Mouse (Mus musculus) megakaryocyte-erythroid progenitor cell, adult 5-6 weeks (primary cell): ENCODE results near the gene Lcn11. TPM values are rescaled to one million over a fixed set of nuclear protein-coding genes. Genes with fewer than 3 reads are reported as not detected.
"Not testable (repeated sequence)": the region's sequence is repeated elsewhere in the genome, so short reads cannot be mapped to it uniquely, and the experiment has no call there.

Experiments used
- ATAC-seq: replicated peaks from 2 replicates; pipeline ENCODE4 v1.8.0; 2016; ENCODE audit warnings: mild to moderate bottlenecking, inconsistent platforms; ENCODE audit not compliant: severe bottlenecking, poor library complexity, low FRiP score, low TSS enrichment
- total RNA-seq, 2 experiments: library from RNA; stranded (forward) in 1 of 2; stranded (reverse) in 1 of 2; fragments of 200-1000, 215-1000 nt in 1 of 2; fragments of >200 nt in 1 of 2; fragmentation: Nextera tagmentation in 1 of 2; gene quantifications; 2 replicates each; pipeline ENCODE4 v1.2.3; 2014 to 2017

The Lcn11 gene
- total RNA-seq, 2 experiments from 2014 or later, result not detected

GRCm38 (mm10) chr2:25815748-25816147, 38.9 kb downstream of the Lcn11 start, which contains the start of gene Glt6d1:
TSS of gene Glt6d1 (minus strand) at chr2:25815848.
- not testable (repeated sequence) for ATAC-seq

- ATAC-seq, result no peak
These were observed 46.0 kb downstream of the Lcn11 start, which contains the start of gene Lcn9 for GRCm38 (mm10) chr2:25822806-25823205. TSS of gene Lcn9 (plus strand) at chr2:25823153.

- ATAC-seq, result no peak
These were observed 47.9 kb downstream of the Lcn11 start for GRCm38 (mm10) chr2:25824751-25825150.

GRCm38 (mm10) chr2:25828344-25828947, 51.6 kb downstream of the Lcn11 start:
- ATAC-seq, result peak; percentile 59

Other genes with a start within 250 kb of the Lcn11 start
- gene Traf2, start 230.1 kb upstream of the Lcn11 start, total RNA-seq (2014; fragmentation: Nextera tagmentation), result 19.2 and 22.4 TPM in 2 replicates
- 13.7 and 14.3 TPM in 2 replicates for gene Traf2, start 230.1 kb upstream of the Lcn11 start, total RNA-seq (2017)
- gene Edf1, start 219.2 kb upstream of the Lcn11 start, total RNA-seq (2014; fragmentation: Nextera tagmentation), result 151 and 209 TPM in 2 replicates
- 60.9 and 105 TPM in 2 replicates for gene Edf1, start 219.2 kb upstream of the Lcn11 start, total RNA-seq (2017)
- 6.5 and 8.1 TPM in 2 replicates for gene Mamdc4, start 202.2 kb upstream of the Lcn11 start, total RNA-seq (2014; fragmentation: Nextera tagmentation)
- 0.38 and 2.0 TPM in 2 replicates for gene Mamdc4, start 202.2 kb upstream of the Lcn11 start, total RNA-seq (2017)
- 36.5 and 43.2 TPM in 2 replicates for gene Phpt1, start 201.8 kb upstream of the Lcn11 start, total RNA-seq (2014; fragmentation: Nextera tagmentation)
- 19.1 and 25.2 TPM in 2 replicates for gene Phpt1, start 201.8 kb upstream of the Lcn11 start, total RNA-seq (2017)
- gene Ajm1, start 195.3 kb upstream of the Lcn11 start, total RNA-seq (2014; fragmentation: Nextera tagmentation), result not detected in 2 replicates
- 0.09 TPM in 1 of 2 replicates, not detected in the other for gene Ajm1, start 195.3 kb upstream of the Lcn11 start, total RNA-seq (2017)
- gene Rabl6, start 168.5 kb upstream of the Lcn11 start, total RNA-seq (2014; fragmentation: Nextera tagmentation), result 55.8 and 58.7 TPM in 2 replicates
- 58.5 and 92.0 TPM in 2 replicates for gene Rabl6, start 168.5 kb upstream of the Lcn11 start, total RNA-seq (2017)
- not detected in 2 replicates for gene Ccdc183, start 159.3 kb upstream of the Lcn11 start, total RNA-seq (2014; fragmentation: Nextera tagmentation)
- not detected in 2 replicates for gene Ccdc183, start 159.3 kb upstream of the Lcn11 start, total RNA-seq (2017)
- 2.1 and 3.0 TPM in 2 replicates for gene Tmem141, start 155.0 kb upstream of the Lcn11 start, total RNA-seq (2014; fragmentation: Nextera tagmentation)
- gene Tmem141, start 155.0 kb upstream of the Lcn11 start, total RNA-seq (2017), result 3.7 and 5.9 TPM in 2 replicates
- not detected in 2 replicates for gene Fcna, start 149.0 kb upstream of the Lcn11 start, total RNA-seq (2014; fragmentation: Nextera tagmentation)
- gene Fcna, start 149.0 kb upstream of the Lcn11 start, total RNA-seq (2017), result not detected in 2 replicates
- gene Lcn8, start 123.9 kb upstream of the Lcn11 start, total RNA-seq (2014; fragmentation: Nextera tagmentation), result not detected in 2 replicates
- not detected in 2 replicates for gene Lcn8, start 123.9 kb upstream of the Lcn11 start, total RNA-seq (2017)
- gene Lcn5, start 119.1 kb upstream of the Lcn11 start, total RNA-seq (2014; fragmentation: Nextera tagmentation), result not detected in 2 replicates
- not detected in 2 replicates for gene Lcn5, start 119.1 kb upstream of the Lcn11 start, total RNA-seq (2017)
- gene Lcn6, start 100.2 kb upstream of the Lcn11 start, total RNA-seq (2014; fragmentation: Nextera tagmentation), result not detected in 2 replicates
- not detected in 2 replicates for gene Lcn6, start 100.2 kb upstream of the Lcn11 start, total RNA-seq (2017)
- not detected in 2 replicates for gene Lcn10, start 94.3 kb upstream of the Lcn11 start, total RNA-seq (2014; fragmentation: Nextera tagmentation)
- not detected in 2 replicates for gene Lcn10, start 94.3 kb upstream of the Lcn11 start, total RNA-seq (2017)
- gene Obp2a, start 77.0 kb upstream of the Lcn11 start, total RNA-seq (2014; fragmentation: Nextera tagmentation), result not detected in 2 replicates
- gene Obp2a, start 77.0 kb upstream of the Lcn11 start, total RNA-seq (2017), result not detected in 2 replicates
- 2.8 and 7.9 TPM in 2 replicates for gene Bmyc, start 70.3 kb upstream of the Lcn11 start, total RNA-seq (2014; fragmentation: Nextera tagmentation)
- 2.4 and 2.5 TPM in 2 replicates for gene Bmyc, start 70.3 kb upstream of the Lcn11 start, total RNA-seq (2017)
- gene Obp2b, start 40.0 kb upstream of the Lcn11 start, total RNA-seq (2014; fragmentation: Nextera tagmentation), result not detected in 2 replicates
- gene Obp2b, start 40.0 kb upstream of the Lcn11 start, total RNA-seq (2017), result not detected in 2 replicates
- gene Lcn3, start 11.4 kb upstream of the Lcn11 start, total RNA-seq (2014; fragmentation: Nextera tagmentation), result not detected in 2 replicates
- gene Lcn3, start 11.4 kb upstream of the Lcn11 start, total RNA-seq (2017), result not detected in 2 replicates
- gene Gm13539, start 5.2 kb downstream of the Lcn11 start, total RNA-seq (2014; fragmentation: Nextera tagmentation), result not detected in 2 replicates
- not detected in 2 replicates for gene Gm13539, start 5.2 kb downstream of the Lcn11 start, total RNA-seq (2017)
- gene Glt6d1, start 38.8 kb downstream of the Lcn11 start, total RNA-seq (2014; fragmentation: Nextera tagmentation), result not detected in 2 replicates
- not detected in 2 replicates for gene Glt6d1, start 38.8 kb downstream of the Lcn11 start, total RNA-seq (2017)
- gene Lcn9, start 46.1 kb downstream of the Lcn11 start, total RNA-seq (2014; fragmentation: Nextera tagmentation), result not detected in 2 replicates
- gene Lcn9, start 46.1 kb downstream of the Lcn11 start, total RNA-seq (2017), result not detected in 2 replicates
- gene Sohlh1, start 70.2 kb downstream of the Lcn11 start, total RNA-seq (2014; fragmentation: Nextera tagmentation), result not detected in 2 replicates
- gene Sohlh1, start 70.2 kb downstream of the Lcn11 start, total RNA-seq (2017), result not detected in 2 replicates
- gene Kcnt1, start 86.7 kb downstream of the Lcn11 start, total RNA-seq (2014; fragmentation: Nextera tagmentation), result not detected in 2 replicates
- not detected in 2 replicates for gene Kcnt1, start 86.7 kb downstream of the Lcn11 start, total RNA-seq (2017)
- gene Camsap1, start 206.3 kb downstream of the Lcn11 start, total RNA-seq (2014; fragmentation: Nextera tagmentation), result 18.2 and 37.5 TPM in 2 replicates
- 25.9 and 44.6 TPM in 2 replicates for gene Camsap1, start 206.3 kb downstream of the Lcn11 start, total RNA-seq (2017)
- gene Ubac1, start 244.7 kb downstream of the Lcn11 start, total RNA-seq (2014; fragmentation: Nextera tagmentation), result 185 and 204 TPM in 2 replicates
- 100 and 151 TPM in 2 replicates for gene Ubac1, start 244.7 kb downstream of the Lcn11 start, total RNA-seq (2017)